Mouse (Mus musculus) adipocyte (in vitro differentiated cells): ENCODE measurements at regions not wholly inside any gene's neighbourhood (a gene's known extent, or its start where the extent isn't known, plus 50 kb on each side); places are given as distances from the start of the nearest gene placed in this dataset.
A peak's percentile ranks its signal among the peaks of the same experiment; 100 is the strongest.

Source experiments
- DNase-seq: peaks from one replicate; pipeline ENCODE4 v3.0.0-alpha.2; 2016; ENCODE audit warnings: low spot score

GRCm38 (mm10) chr3:39571444-39572237 lies 684.9 kb downstream of the Fat4 start:
- DNase-seq: no peak

- peak; percentile 25 for DNase-seq
These were observed 688.5 kb downstream of the Fat4 start for GRCm38 (mm10) chr3:39575200-39575599.

DNA sequence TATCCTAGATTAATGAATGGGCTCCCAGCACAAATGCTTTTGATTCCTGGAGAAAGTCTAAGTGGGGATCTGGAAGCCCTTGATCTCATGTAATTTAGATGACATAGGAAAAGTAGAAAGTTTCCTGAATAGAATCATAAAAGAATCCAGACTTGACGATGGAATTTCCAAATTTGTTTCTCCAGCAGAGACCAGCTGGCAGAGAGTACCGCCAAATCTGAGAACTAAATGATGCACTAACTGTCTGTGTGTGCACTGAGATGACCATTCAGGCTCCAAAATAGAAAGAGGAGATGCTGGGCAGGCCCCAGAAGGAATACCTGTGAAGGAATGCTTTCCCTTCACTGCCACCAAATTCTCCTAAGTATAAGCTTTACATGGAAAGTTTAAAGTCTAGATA lies 704.6 kb downstream of the Fat4 start:
- no peak for DNase-seq

GRCm38 (mm10) chr3:39592349-39593117 lies 705.8 kb downstream of the Fat4 start:
- no peak for DNase-seq

GRCm38 (mm10) chr3:39609937-39610336 lies 723.2 kb downstream of the Fat4 start:
- no peak for DNase-seq

DNA sequence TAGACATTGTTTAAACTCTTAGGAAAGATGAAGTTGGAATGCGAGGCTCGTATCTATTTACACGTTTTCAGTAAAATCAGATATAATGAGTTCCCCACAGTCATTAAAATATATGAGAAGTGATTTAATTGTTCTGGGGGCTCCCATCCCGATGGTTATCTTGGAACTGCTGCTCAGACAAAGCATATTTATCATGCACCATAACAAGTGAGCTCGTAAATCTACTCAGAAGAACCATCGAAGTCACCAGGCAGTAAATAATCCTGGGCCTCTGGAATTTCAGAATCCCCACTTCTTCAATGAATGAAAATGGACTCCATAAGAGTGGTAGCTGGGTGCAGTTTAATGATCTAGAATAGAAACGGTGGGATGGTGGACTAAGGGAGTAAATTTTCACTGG lies 725.7 kb downstream of the Fat4 start:
- no peak for DNase-seq

DNA sequence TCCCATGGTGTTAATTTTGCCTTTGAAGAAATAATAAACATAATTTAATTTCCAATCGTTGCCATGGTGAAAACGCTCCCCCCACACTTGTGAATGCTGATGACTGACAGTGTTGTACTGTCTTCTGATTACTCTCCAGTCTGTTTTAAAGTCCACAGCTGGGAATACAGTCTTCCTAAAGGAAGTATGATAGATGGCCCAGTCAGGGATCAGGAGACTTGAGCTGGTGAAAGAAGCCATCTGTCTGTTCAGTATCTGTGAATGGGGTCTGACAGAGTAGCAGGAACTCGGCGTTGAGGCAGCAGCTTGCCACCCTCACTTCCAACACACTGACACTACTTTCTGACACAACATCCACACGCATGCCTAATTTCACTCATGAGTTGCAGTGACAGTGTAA lies 751.2 kb downstream of the Fat4 start:
- no peak for DNase-seq

GRCm38 (mm10) chr3:39643194-39643593 lies 756.5 kb downstream of the Fat4 start:
- DNase-seq: no peak

DNA sequence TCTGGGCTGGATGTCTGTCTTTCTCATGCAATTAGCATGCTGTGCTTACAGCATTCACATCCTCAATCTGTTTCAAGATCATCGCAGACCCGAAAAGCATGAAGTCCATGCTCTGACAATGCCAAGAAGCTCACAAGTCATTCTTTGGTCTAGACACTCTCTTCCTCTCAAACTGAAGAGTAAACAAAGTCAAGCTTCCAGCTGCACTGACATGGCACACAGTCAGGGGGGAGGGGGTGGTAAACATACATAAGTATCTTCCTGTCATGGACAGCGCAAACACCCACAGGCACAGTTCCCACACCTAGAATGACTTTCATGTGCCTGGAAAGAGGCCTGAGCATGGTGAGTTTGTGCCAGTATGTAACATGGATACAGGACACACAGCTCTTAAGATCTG lies 780.1 kb downstream of the Fat4 start:
- DNase-seq: no peak

- DNase-seq: no peak
These were observed 782.4 kb downstream of the Fat4 start for GRCm38 (mm10) chr3:39669145-39669544.

- DNase-seq: no peak
These were observed 787.3 kb downstream of the Fat4 start for GRCm38 (mm10) chr3:39673997-39674396.

DNA sequence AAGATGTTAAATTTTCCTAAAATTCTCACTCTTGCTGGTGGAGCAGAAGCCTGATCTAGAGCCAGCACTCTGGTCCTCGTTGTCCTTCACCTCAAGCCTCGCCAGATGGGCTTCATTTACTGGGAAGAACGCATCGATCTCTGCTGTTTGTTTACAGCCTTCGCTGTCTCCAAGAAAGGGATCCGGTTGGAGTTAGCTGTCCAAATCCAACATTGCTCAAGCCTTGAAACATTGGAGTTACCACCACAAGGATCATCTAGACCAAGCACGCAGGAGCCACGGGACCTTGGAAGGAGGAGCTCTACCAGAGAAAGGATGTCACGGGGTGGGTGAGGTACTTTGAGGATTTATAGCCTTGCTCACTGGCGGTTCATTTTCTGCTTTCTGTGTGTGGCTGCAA lies 788.2 kb downstream of the Fat4 start:
- no peak for DNase-seq

DNA sequence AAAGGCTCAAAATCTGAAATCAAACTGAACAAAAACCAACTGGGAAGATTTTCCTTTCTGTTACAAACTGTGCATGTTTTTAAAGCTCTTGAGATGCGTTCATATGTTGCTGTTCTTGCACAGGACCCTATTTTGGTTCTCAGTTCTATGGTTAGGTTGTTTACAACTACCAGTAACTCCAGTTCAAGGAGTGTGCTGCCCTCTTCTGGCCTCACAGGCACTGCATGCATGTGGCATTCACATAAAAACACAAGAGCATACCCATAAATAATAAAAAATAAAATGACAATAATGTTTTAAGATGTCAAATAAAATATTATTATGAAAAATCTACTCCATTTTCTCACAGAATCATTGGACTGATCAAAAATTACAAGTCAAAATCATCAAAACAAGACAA lies 818.9 kb downstream of the Fat4 start:
- DNase-seq: peak; percentile 8

- DNase-seq: no peak
These were observed 818.0 kb upstream of the Intu start for GRCm38 (mm10) chr3:39712795-39713709.

DNA sequence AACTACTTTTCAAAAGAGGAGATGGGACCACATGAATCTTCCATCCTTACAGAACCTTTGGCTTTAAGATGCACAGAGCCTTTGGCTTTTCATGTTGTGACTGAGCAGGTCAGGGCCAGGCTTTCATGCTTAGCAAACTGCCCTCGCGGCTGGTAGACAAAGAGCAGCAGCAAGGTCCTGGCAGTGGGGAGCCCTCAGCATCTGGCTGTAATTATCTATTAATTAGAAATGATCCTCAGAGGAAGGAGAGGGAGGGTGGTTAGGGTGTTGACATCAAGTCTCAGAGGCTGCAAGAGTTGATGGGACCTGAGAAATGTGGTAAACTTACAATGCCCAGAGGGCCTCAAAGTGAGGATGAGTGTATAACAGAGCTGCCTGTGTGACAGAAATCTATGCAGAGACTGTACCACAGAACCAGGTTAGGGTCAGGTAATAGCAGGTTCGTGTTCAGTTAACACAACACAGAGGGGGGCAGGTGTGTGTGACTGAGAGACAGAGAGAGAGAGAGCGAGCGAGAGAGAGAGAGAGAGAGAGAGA lies 817.0 kb upstream of the Intu start:
- DNase-seq: no peak

GRCm38 (mm10) chr3:39718946-39719545 lies 812.0 kb upstream of the Intu start:
- DNase-seq: peak; percentile 9

GRCm38 (mm10) chr3:39725755-39726154 lies 805.3 kb upstream of the Intu start:
- DNase-seq: no peak

DNA sequence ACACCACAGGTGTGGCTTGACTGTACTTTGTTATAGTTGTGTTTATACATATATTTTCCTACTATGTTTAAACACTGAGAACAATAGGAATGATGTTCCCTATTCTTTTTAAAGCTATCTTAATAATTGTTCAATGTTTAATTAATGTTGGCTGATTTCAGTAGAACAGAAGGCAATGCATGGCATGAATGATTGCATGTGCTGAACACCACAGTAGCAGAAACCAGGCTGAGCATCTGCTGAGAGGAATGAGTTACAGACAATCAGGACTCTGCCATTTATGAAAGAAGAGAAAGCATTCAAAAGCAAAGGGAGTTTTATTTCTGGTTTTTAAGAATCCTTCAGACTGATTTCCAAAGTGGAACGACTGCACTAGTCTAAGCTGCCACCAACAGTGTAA lies 794.4 kb upstream of the Intu start:
- DNase-seq: no peak

GRCm38 (mm10) chr3:39745947-39746346 lies 785.1 kb upstream of the Intu start:
- DNase-seq: no peak

- DNase-seq: no peak
These were observed 762.0 kb upstream of the Intu start for GRCm38 (mm10) chr3:39768981-39769568.
